9 mouse cellular contexts compared by ENCODE assay signal in the genomic region with DNA sequence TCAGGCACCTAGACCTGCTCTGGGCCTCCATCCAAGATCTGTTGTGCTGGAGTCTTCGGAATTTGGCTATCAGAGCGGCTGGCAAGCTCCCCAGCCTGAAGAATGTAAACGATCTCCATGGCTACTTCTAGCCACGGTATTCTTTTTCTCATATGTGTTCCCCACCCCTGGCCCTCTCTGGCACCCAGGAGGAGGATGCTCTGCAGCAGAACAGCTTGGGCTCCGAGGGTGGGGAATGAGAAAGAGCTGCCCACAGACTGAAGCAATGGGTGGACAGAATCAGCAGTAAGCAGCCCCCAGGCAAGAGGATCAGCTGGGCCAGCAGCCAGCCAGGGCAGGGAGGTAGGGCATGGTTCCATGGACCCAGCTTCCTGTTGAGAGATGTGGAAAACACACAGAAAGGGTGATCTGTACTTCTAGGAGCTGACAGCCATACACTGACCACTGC.
A peak's percentile ranks its signal among the peaks of the same experiment; 100 is the strongest.
DNase-seq lines count a peak whose midpoint lies in the region; ATAC-seq lines count a peak whose summit lies in the region.
"Had no signal": no experiment of that assay in that cellular context is flagged by ENCODE, and none has a peak within 500 bp of the region (broad histone marks: within the 10 kb centered on the region; RNA-seq: fewer than 3 reads in every experiment).

No protein-coding gene starts in this region.

- H3K4me2 ChIP-seq in embryonic facial prominence, embryonic 12.5 days (replicated peaks) = no peak overlapping the region; the same call in 1 of the 2 replicates

- no peaks in the 10 kb centered on the region for H3K27me3 ChIP-seq in embryonic facial prominence, embryonic 12.5 days
- no peaks in the 10 kb centered on the region for H3K27me3 ChIP-seq in embryonic facial prominence, embryonic 10.5 days (replicated peaks; ENCODE audit: low read depth, poor library complexity, severe bottlenecking)

- H3K4me1 ChIP-seq in embryonic facial prominence, embryonic 12.5 days = peaks cover 7% of the 10 kb centered on the region
- peaks cover 12% of the 10 kb centered on the region for H3K4me1 ChIP-seq in embryonic facial prominence, embryonic 10.5 days

- H3K27ac ChIP-seq in embryonic facial prominence, embryonic 12.5 days = peak overlapping the region; percentile 69
- H3K27ac ChIP-seq in embryonic facial prominence, embryonic 10.5 days (replicated peaks) = no peak overlapping the region
- H3K27ac ChIP-seq: macrophage had no signal

- no peaks in the 10 kb centered on the region for H3K9me3 ChIP-seq in embryonic facial prominence, embryonic 12.5 days
- H3K9me3 ChIP-seq in embryonic facial prominence, embryonic 10.5 days = no peaks in the 10 kb centered on the region

- H3K4me3 ChIP-seq in embryonic facial prominence, embryonic 12.5 days = no peak overlapping the region
- no peak overlapping the region for H3K4me3 ChIP-seq in embryonic facial prominence, embryonic 10.5 days

- 26% methylated on average over 5 of the region's 5 CpGs for WGBS in embryonic facial prominence, embryonic 12.5 days
- 59% methylated on average over 5 of the region's 5 CpGs for WGBS in embryonic facial prominence, embryonic 10.5 days

- DNase-seq in embryonic facial prominence, embryonic 10.5 days (ENCODE audit: low spot score) = no peak
- DNase-seq in cerebellum, adult 9-10 months = peak; percentile 94
- peak; percentile 54 for DNase-seq in heart, adult 8-10 months (ENCODE audit: low spot score)
- peak; percentile 29 to 49 for DNase-seq in kidney, postnatal 36 days
- DNase-seq in lung, postnatal 4 days = peak; percentile 65 to 83
- DNase-seq in telencephalon, adult 2 months (ENCODE audit: low read depth, low spot score) = peak; percentile 50

- H3K9ac ChIP-seq in embryonic facial prominence, embryonic 12.5 days = no peak overlapping the region

- no peaks in the 10 kb centered on the region for H3K36me3 ChIP-seq in embryonic facial prominence, embryonic 12.5 days
- no peaks in the 10 kb centered on the region for H3K36me3 ChIP-seq in embryonic facial prominence, embryonic 10.5 days (replicated peaks)

- no peak for ATAC-seq in embryonic facial prominence, embryonic 12.5 days (ENCODE audit: insufficient number of reproducible peaks, insufficient read depth, low FRiP score, low TSS enrichment)
- no peak for ATAC-seq in monocyte, adult 5-6 weeks (replicated peaks; ENCODE audit: insufficient number of reproducible peaks, low FRiP score, low TSS enrichment, poor library complexity, severe bottlenecking)
